Mouse (Mus musculus) CD4-positive, CD25-positive, alpha-beta regulatory T cell, adult 2 months (primary cell): ENCODE results near the gene Scmh1.

Experiments used
- DNase-seq: peaks from one replicate; pipeline ENCODE4 v3.0.0-alpha.2; 2012; ENCODE audit warnings: low read depth, low spot score

Gene Scmh1

DNA sequence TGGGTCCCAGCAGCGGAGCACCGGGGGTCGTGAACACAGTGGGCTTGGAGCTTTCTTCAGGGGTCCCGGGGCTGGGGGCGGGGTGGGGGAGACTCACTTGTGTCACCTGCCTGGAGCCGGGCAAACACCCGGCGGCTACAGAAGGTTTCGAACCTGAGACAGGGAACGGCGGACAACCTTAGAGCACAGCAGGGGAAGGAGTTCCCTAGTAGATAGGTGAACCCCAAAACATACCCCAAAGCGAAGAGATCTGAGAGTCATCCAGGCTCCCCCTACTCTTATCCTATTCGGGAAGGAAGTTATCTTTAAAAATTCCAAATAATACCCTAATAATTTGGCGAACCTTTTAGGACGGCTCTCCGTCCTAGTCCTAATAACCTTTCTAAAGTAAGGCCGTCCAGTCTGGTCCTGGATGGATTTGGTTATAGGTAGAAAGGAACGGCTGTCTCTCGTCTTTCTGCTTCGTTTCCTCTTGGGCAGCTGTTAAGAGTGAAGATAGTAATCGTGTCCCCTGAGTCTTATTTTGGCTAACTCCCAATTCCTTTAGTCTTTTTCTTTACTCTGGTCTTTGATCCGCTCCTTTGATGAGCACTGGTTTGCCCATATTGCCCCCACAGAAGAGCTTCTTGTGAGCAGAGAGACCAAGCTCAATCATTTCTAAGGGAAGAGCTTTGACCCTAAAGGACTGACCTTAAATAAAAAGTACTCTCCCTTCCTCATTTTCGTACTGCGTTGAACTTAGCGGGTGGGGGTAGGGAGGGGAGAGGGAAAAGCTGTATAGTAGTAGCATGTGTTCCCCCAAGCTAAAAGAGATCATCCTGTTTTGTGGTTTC is 941 bp downstream of the Scmh1 start:
- peak; percentile 12 for DNase-seq

DNA sequence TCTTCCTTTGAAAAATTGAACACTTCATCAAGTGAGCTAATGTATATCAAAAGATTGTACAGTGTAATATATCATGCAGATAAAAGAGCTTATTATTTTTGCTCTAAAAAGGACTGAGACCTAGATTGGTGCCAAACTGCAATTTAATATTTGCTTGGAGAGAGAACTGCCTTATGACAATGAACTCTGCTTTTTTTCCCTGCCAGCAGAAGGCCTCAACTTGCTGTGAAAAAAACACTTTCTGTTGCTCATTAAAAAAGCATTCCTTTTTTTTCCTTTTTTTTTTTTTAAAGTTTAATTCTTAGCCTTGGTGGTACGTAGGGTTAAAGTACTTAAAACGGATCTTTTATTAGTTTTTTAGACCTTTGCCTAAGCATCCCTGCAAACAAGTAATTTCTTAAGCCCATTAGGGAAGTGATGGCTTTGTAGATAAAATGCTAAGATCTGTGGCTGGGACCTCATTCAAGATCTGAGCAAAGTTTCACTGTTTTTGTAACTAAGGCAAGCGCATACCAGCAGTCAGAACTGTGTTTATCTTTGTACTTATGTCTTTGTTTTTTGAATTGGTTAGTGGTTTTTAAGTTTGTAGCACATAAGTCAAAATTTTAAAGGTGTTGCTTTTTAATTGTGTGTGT is 1.7 kb downstream of the Scmh1 start:
- no peak for DNase-seq

DNA sequence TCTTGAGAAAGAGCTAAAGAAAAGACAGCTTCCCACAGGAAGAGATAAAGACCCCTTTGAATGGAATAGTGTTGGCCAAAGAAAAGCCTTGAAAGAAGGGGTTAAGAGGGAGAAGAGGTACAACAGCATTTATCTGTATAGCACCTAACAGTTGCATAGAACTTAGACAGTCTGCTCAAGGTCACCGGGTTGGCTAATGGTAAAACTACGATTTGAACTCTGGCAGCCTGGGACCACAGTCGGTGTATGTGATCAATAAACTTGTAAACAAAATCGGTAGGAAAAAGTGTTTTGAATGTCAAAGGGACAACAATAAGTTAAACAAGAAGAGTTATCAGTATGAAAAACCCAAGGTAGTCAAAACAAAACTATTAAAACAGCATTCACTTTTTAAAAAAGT is 13.0 kb downstream of the Scmh1 start:
- no peak for DNase-seq

DNA sequence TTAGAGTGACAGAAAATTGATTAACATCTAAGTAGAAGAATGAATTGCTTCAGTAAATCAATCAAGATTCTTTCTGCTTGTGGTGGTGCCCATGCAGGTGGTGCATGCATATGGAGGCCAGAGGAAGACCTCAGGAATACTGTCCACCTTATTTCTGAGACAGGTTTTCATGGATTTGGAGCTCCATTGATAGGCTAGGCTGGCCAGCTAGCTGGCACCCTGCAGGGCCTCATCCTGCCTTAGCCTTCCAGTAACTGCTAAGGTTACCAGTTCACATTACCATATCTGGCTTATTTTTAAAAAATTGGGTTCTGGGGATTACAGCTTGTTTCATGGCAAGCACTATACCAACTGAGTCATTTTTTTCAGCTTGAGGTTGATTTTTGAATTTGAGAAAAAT is 15.1 kb downstream of the Scmh1 start:
- no peak for DNase-seq

DNA sequence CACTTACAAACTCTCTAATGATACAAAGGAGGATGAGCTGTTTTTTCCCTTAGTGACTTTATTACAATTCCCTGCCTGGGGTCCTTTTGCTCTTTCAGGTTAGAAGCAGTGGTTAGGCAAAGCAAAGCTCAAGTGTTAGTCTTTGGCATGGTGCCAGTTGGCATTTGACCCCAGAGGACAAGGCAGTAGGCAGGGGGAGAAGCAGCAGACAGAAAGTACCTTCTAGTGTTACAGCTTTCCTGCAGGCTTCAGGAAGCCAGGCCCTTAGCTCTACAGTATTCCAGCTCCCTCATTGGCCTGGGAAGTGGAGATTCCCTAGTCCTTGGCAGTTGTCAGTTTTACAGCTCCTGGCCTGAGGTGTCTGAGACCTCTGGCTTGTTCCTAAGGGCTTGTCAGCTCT is 15.6 kb downstream of the Scmh1 start:
- DNase-seq, result no peak

DNA sequence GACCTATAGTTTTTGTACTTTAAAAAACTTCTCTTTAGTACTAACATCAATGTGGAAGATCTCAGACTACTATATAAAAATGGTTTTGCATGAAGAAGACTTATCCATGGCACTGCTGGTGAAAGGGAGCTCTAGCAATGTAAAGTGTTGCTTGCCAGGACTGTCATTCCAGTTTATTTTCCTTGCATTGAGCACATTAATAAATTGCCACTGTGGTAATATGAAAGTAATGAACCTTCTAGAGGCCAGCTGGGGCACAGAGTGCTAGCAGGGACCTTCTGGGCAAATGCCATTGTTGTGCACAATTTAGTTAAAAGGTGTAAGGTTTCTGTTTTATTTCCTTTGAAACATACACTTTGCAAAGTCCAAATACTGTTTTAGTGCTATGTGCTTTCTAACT is 25.5 kb downstream of the Scmh1 start:
- DNase-seq, result no peak

DNA sequence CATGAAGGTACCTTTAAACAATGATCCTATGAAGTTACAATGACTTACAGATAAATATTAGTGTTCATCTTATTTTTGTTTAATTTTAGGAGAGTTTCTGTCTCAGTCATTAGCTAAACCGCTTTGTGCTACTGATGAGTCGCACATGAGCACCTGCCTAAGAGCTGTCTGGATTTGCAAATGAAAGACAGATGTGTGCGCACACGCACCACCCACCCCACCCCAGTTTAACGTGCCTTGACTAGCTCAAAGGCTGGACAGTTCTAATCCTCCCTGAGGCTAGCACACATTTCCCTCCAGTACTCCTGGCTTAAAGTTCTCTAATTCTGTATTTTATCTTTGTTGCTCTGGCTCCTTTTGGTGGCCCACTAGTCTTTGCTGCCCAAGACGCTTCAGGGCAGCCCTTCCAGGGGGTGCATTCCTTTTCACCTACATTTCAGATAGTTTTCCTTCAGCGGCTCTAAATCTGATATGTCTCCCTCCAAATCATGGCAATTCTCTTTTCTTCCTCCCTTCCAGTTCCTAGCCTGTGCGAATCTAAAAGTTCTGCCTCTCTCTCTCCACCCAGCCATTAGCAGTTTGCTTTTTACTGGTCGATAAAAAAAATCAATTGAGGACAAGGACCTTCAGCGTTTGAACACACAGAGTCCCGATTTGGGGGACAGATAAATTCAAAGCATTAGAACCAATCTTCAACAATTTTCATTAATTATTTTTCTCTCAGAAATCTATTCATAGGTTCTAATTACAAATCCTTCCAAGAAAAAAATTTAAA is 27.7 kb downstream of the Scmh1 start:
- DNase-seq, result no peak

DNA sequence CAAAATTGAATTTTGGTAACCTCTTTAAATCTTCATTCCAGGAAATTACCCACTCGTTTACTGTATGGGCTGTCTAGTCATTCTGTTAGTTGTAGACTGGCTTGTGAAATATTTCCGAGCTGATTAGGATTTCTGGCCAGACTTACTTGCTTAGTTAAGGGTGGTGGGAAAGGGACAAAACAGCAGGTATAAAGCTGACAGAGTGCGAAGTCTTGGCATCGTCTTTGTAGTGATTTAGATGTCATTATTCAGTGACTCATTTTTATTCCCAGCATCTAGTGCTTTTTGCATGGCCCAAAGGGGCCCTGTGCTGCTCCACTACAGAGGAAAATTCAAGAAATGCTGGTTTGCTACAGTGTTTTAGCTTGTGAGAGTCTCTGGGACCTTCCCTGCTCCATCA is 56.7 kb downstream of the Scmh1 start:
- DNase-seq, result no peak

DNA sequence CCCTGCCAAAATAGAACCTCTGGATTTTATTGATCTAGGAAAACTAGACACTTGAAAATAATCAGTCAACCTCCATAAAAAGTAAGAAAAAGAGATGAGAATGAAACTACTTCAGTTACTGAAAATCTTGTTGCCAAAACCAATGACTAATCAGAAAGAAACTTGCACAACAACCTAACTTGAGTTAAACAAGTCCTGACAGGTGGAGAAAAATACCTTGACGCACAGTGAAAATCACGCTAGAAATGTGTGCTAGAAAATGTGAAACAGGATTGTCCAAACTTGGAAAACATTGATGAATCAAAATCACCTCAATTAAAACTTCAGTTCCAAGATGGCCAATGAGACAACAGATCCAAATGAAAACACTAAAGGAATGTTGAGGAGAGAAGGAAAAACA is 67.9 kb downstream of the Scmh1 start:
- no peak for DNase-seq

DNA sequence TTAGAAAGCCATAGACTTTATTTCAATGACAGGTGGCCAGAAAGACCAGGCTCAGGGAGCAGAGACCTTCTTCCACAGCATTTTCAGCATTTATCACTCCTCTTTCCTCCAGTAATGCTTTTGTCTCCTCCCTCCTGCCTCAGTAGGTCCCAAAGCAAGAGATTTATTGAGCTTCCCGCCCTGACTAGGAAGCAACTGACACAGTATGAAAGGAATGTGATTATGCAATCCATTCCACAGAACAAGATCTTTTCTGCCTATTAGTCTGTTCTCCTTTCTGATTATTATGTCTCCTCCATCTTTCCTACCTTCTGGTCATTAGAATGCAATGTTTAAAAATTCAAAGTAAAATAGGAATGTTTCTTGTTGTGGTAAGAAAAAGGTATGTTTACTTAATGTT is 82.6 kb downstream of the Scmh1 start:
- no peak for DNase-seq

DNA sequence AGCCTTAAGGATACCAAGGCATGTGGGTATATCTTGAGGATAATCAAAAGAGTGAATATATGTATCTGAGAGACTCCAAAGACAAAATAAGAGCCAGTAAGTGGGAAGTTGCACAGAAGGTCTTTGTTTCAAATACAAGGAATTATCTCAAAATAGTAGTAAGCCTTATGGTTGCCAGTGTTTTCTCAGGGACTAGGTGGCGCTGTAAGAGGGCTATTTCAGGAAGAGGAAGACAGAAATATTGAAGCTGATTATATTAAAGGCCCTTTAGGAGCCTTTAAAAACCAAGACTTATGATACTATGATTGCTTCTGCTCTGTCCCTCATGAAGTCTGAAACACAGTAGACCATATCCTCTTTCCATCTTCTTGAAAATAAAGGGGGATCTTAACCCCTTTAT is 101.9 kb downstream of the Scmh1 start:
- no peak for DNase-seq

DNA sequence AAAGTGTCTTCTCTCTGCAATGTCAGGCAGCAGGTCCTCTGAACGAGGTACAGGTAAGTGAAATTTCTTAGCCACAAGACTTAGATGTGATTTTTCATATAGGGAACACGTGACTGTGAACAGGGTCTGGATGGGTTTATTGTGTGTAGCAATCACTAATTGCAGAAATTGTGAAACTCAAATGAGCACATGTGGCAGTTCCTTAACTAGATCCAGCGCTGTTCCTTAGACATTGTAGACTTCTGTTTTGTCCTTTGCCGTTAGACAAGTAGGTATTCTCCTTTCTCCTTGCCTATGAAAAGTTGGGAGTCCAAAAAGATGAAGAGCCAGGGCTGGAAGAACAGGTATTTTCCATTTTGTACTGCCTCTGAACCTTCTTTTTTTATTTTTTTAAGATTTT is 106.1 kb downstream of the Scmh1 start:
- DNase-seq, result no peak

DNA sequence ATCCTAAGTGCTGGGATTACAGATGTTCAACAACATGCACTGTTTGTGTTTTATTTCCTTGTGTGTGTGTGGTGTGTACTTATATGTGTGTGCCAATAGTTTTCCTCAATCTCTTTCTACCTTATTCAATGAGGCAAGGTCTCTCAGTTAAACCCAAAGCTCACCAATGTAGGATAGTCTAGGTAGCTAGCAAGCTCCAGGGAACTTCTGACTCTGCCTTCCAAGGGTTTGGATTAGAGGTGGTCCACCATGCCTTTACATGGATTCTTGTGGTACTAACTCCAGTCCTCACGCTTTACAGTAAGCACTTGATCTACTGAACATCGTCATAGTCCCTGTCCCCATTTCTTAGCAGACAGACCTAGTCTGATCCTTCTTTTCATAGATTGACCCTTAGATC is 109.3 kb downstream of the Scmh1 start:
- no peak for DNase-seq

DNA sequence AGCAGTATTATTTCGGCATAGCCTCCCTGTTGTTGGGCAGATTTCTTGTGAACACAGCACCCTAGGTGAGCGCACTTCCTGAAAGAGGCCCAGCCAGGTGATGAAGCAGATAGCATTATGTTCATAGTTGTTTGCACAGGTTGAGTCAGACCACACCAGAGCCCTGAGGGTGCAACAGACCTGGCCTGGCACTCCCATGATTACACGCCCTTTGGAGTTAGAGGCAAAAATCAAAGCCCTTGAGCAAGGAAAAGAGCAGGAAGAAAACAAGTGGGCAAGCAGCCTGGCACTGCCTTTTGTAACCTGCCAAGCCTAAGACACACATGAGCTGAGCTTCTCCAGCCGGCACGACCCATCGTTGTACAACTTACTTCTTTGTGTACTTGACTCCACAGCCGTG is 111.4 kb downstream of the Scmh1 start:
- no peak for DNase-seq

DNA sequence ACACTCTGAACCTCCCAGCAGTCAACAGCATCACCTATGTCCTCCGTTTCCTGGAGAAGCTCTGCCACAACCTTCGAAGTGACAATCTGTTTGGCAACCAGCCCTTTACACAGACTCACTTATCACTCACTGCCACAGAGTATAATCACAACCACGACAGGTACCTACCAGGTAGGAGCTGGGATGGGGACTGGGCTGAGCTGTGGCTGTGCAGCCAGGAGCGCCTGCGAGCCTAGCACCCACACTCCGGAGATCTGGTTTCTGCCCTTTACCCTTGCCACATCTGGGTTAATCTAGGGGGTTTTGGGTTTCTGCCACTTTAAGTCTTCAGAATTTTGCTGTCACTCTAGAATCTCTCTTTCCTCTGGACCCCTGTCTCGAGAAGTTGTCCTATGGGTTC is 111.8 kb downstream of the Scmh1 start:
- no peak for DNase-seq

DNA sequence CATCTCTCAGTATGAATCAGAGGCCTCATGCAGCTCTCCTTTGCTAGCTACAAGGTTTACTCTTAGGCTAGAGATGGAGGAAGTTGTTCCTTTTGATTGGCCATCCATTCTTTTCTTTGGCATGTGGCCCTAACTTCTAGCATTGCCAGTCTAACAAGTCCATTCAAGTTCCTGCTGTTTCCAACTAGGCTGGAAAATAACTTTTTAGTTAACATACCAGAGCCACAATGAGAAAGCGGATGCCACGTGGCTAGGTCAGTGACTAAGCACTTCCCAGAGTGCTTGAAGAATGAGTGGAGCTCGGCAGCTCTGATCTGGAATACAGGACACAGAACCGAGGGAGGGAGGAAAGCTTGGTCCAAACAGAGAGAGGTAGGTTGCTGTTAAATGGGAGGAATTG is 112.3 kb downstream of the Scmh1 start:
- no peak for DNase-seq

DNA sequence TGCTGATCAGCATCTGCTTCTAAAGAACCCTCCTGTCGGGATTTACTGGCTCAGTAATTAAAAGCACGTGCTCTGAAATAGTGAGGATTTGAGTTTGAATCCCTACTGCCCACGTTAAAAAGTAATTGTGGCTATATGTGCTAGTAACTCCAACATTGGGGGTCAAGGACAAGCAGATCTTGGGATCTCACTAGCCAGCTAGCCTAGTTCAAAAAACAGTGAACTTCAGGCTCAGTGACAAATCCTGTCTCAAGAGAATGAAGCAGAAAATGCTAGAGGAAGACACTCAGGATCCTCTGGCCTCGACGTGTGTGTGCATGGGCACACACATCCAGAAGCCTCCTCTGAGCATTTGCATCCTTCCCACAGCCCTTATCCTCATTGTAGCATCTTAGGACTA is 116.7 kb downstream of the Scmh1 start:
- DNase-seq, result no peak

DNA sequence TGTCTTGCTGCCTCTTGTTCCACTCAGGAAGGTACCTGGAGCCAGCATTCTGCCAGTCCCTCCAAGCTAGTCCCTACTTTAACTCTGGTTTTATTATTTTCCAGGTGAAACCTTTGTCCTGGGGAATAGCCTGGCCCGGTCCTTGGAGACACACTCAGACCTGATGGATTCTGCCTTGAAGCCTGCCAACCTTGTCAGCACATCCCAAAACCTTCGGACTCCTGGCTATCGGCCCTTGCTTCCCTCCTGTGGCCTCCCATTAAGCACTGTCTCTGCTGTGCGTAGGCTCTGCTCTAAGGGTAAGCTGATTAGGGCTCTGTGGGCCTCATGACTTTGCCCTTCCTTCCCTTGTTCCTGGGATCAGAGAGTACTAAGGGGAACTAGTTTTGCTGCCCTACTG is 117.3 kb downstream of the Scmh1 start:
- no peak for DNase-seq

DNA sequence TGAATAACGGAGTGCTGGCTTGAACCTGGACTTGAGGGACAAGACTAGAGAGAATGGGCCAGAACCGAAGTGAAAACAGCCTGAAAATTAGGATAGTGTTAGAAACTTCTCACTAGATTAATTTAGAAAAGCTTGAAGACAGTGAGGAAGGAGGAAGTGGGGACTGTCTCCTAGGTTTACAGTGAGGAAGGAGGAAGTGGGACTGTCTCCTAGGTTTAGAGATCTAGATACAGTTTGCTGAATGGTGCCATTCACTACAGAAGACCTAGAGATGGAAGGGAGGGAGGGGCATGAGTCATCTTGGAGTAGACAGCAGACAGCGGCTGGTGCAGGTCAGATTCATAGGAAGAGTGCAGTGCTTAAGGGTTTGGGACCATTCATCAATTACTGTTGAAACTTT is 118.0 kb downstream of the Scmh1 start:
- DNase-seq, result no peak

DNA sequence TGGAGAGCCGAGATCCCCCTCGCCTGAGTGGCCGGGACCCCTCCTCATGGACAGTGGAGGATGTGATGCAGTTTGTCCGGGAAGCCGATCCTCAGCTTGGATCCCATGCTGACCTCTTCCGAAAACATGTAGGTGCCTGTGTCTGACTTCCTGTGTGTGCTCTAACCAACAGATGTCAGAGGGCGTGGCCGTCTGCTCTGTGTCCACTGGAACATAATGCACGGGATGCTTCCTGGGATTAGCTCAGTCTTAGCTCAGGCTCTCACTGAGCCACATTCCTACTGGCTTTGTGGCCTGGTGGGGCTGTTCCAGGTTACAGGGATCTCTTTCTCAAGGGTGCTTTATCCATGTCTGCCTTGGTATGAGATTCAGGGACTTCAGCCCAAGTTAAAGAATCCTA is 123.1 kb downstream of the Scmh1 start:
- no peak for DNase-seq

DNA sequence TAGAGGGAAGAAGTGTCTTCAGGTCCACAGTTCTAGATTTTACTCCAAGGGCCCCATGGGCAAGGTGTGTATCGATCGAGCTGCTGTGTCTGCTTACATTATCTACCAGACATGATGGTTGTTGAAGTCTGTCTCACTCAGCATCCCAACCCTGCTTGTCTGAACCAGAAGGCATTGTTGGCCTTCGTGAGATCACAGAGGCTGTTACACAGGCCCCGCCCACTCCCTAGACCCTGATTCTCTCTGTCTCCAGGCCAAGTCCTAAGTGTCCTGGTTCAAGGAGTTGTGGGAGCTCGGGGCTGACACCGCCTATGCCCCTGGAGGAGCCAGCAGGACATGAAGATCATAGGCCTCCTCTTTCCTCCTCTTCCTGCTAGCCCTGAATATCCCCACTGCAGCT is 126.9 kb downstream of the Scmh1 start, which contains the start of gene Slfnl1:
Slfnl1 (plus strand) TSS at position 246 of the 400 bp plus-strand sequence.
- no peak for DNase-seq

DNA sequence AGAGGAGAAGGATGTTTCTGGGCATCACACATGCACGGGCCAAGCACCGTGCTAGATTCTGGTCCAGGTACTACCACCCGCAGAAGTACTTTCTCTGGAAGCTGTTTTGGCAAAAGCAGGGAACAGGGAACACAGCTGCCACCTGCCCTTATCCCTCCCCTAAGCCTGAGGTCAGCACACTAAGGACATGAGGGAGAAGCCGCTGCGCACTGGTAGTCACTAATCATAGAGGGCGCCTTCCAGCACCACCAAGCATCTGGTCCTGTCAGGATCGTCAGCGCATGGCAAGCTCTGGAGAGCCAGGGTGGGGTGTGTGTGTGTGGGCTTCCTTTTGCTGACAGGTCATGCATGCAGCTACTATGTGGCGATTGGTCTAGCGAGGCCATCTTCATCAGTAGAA is 133.6 kb downstream of the Scmh1 start:
- no peak for DNase-seq

DNA sequence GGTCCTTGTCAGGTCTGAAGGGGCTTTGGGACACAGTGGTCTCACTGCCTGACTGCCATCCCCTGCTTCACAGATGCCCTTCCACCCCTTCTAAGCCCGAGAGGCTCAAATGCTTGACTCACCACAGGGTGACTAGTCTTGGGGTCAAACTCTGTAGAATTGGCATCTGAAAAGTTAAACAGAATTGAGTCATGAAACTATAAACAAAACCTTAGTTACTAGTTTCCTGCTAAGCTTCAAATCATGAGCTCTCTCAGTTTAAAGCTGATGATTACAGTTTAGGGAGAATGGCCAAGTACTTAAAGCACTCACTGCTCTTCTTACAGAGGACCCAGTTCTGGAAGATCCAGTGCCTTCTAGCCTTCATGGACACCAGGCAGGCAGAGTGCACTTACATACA is 139.8 kb downstream of the Scmh1 start:
- no peak for DNase-seq
